Mouse (Mus musculus): ENCODE results near the gene Akap13.

Akap13 gene

GRCm38 (mm10) chr7:75568276-75568675 lies 112.9 kb downstream of the Akap13 start:
- DNase-seq: no peak

- DNase-seq: no peak
These were observed 113.5 kb downstream of the Akap13 start for GRCm38 (mm10) chr7:75568883-75569282.

DNA sequence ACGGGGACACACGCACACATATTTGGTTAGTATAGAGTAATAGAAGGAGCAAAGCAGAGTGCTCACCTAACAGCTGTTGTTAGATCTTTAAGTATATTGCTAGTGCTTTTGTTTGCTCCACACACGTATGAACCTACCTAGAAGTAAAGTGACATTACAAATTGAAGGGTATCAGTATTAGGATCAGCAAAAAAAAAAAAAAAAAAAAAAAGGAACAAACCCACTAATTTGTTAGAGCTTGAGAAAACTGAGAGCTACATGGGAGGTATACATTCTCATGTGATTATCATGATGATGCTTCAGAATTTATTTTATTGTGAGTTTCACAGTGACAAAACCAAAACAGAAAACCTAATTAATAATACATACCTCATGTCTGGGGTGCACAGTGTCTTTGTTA lies 114.9 kb downstream of the Akap13 start:
- DNase-seq: no peak

DNA sequence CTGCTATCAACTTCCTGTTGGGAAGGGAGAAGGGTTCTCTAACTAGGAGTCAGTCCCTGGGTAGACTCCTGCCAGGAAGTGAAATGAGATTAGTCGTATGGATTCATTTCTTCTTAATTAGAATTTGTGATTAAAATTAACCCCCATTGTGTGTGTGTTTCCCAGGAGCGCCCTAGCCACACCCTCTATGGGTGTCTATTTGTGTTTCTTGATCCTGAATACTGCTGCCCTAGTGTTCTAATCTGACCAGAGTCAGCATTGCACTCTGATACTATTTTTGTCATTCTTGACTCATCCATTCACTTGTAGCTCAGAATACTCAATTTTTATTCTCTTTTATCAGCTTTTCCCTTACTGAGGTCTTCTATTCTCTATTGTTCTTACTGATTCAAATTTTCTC lies 115.7 kb downstream of the Akap13 start:
- no peak for DNase-seq

GRCm38 (mm10) chr7:75572127-75572526 lies 116.8 kb downstream of the Akap13 start:
- no peak for DNase-seq

DNA sequence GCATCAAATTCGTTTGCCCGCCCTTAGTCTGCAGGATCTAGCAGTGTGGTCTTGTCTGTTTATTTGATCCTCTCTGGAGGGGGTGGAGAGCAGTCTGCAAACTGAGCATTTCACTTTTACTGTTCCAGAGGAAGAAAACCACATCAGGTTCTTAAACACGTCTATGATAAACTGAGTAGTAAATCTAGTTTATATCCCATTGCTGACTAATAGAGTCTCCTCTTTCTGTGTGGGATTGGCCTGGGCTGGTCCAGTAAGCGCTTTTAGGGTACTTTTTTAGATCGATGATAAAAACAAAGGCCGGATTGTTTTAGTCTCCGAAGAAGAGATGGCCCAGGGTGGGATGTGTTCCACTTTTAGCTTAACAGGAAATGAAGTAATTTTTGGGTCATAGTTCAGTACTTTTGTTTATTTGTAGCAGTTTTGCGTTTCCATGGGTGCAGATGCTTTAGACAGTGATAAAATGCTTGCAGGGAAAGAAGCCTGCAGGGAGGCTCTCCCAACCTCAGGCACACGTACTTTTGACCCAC lies 119.9 kb downstream of the Akap13 start:
- DNase-seq: no peak

DNA sequence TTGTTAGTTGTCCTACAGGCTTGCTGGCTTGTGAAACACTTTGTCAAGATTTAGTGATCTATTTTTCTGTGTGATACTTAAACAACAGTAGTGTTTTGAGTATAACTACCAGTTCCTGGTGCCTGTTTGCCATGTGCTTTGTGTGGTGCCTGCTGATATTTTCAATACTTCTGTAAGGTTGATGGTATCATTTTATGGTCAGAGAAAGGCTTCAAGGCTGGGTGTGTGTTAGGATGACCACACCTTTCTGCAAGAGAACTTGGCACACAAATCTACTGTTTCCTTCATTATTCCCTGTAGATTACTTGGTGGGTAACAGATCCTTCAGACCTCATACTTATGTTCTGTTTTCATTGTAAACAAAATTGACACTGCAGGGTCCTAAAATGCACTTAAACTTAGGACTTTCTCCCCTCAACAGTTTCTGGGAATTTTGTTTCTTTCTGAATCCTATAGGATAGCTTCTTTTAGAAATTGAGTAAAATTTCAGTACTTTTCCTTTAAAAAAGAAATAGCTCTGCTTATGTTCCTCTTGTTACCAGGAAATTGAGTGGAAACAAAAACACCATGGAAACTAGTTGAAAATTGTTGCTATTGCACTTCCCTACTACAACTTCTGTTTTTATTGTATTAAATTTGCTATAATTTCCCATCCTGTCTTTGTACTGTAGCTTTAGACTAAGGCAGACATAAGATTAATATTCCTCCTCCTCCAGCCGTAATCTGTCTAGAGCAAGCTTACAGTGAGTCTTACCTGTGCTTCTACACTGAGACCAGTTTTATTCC lies 120.7 kb downstream of the Akap13 start:
- DNase-seq: no peak

GRCm38 (mm10) chr7:75576851-75577250 lies 121.5 kb downstream of the Akap13 start:
- no peak for DNase-seq

GRCm38 (mm10) chr7:75577353-75577752 lies 122.0 kb downstream of the Akap13 start:
- DNase-seq: no peak

- no peak for DNase-seq
These were observed 123.3 kb downstream of the Akap13 start for GRCm38 (mm10) chr7:75578647-75579046.

DNA sequence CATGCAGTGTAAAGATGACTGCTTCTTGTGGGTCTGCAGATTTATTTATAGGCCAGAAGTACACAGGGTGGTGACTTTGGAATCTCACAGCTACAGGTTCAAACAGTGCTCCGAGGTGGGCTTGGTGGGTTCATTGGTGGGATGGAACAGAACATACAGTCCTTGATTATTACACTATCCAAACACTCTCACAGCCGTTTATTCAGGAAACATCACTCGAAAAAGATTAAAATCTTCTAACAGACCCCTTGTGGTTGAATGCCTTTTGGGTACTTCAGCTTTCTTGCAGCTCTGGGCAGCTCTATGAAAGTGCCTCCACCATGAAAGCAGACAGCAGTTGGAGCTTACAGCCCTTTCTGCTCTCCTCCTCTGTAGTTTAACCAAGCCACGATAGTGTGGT lies 126.8 kb downstream of the Akap13 start:
- DNase-seq: no peak

DNA sequence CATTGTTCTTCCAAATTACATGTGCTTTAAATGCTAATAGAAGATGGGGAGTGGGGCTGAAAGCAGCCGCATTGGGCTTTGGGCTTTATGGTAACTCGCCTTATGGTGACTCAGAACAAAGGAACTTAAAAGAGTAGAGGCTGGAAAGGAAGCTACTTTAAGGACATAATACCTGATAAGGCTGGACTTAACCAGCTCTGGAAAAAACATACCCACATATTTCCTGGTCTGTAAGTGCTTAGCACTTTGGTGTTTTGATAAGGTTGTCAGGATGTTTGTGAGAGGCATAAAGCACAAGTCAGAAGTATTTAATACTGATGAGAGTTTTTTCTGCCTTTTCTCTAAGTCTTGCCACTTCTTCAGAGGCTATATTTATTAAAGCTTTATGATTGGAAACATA lies 128.8 kb downstream of the Akap13 start:
- no peak for DNase-seq

DNA sequence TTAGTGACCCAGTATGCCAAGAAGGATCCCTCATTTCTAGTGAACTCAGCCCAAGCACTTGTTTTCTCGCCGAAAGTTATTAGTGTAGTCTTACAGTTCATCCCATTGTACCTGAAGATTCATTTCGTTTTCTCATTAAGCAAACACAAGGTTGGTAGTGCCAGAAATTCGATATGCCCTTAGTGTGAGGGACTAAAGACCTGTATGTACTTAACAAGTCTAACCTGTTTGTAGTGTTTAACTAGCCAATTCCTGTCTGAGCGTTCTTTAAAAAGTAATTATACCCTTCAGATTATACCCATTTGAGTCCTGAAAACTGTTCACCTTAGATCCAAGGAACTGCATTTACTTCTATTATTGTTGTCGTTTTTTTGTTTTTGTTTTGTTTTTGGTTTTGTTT lies 130.1 kb downstream of the Akap13 start:
- no peak for DNase-seq

DNA sequence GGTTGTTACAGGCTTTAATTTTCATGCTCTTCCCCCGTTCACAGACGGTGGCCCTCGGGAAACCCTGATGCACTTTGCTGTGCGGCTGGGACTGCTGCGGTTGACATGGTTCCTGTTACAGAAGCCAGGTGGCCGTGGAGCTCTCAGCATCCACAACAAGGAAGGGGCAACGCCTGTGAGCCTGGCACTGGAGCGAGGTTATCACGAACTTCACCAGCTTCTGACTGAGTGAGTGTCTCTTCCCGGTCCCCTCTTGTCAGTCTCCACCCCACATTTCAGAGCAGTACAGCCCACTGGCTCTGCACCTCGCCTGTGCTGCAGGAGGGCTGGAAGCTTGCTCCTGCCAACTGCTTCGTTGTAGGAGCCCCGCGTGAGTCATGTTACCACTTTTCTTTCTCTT lies 130.8 kb downstream of the Akap13 start:
- no peak for DNase-seq

GRCm38 (mm10) chr7:75587727-75588126 lies 132.4 kb downstream of the Akap13 start:
- DNase-seq: no peak

- no peak for DNase-seq
These were observed 134.1 kb downstream of the Akap13 start for GRCm38 (mm10) chr7:75589304-75589973.

- no peak for DNase-seq
These were observed 136.6 kb downstream of the Akap13 start for GRCm38 (mm10) chr7:75591961-75592360.

GRCm38 (mm10) chr7:75594801-75595200 lies 139.5 kb downstream of the Akap13 start:
- DNase-seq: no peak

- no peak for DNase-seq
These were observed 139.9 kb downstream of the Akap13 start for GRCm38 (mm10) chr7:75595268-75595667.

DNA sequence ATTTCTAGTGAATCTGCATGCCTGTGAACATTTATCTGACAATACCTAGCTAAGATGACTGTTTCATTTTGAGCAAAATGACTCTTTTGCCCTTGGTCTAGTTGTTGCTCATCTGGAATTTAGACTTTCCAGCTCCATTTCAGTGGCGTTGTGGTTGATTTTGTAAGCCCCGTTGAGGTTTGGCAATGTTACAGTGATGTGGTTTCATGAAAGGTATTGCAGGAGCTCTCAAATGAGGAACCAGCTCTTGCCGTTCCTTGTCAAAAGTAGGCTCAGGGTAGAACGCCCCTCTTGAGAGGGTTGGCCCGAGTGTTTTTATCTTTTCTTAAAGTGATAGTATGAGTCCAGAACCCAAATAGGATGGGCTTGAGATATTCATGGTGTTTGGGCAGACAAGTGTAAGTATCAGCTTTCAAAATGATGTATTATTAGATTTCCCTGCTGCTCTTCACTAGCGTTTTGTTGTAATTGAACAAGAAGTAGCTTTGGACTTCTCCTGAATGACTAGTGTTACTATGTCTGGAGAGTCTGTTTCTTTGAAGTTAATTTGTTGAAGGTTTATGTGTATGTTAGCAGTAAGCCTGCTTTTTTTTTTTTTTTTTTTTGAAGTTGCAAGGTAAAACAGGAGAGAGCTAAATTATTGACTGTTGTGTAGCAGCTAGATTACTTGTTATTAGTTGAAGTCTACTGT lies 140.9 kb downstream of the Akap13 start:
- DNase-seq: no peak

DNA sequence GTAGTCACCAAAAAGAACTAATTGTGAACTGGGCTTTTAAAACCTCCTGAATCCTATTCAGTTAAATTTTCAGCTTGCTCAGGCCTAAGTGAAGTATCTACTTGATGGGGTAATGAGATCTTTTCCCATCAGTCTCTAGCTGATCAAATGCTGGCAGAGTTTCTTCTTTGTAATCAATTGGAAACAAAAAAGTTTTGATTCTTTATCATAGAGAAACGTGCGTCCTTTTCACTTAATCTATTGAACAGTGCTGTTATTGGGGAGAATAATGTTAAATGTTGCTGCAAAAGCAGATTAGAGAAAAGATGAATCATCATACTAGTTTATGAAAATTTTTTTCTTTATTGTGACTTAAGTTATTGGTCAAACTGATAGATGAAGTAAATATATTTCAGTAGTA lies 142.5 kb downstream of the Akap13 start:
- DNase-seq: no peak

DNA sequence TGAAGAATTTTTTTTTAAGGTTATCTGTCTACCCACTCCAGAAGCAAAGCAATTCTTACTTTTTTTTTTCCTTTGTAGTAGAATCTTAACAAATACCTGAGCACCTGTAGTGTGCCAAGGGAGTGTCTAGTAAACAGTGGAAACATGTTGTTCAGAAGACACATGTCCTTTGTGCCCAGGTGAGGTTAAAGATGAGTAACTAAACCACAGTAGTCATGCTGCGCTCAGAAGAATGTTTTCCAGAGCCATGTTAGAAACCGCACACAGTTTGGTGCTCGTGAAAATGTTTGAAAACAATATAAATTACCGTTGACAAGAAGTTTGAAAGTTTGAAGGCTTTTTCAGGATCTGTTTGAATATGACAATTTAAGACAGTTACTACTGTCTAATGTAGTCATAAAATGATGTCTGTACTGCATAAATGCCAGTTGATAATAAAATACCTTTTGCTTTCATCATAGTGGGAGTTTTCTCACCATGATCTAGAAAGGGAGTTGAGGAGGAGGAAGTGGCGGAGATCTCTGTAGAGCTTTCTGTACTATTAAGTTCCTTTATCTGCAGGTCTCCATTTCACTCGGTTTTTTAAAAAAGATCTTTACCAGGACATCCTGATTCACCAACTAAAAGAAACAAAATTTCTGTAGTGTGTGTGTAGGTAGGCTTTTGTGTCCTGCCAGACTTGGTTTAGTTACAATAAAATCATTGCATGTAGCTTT lies 145.2 kb downstream of the Akap13 start:
- no peak for DNase-seq

DNA sequence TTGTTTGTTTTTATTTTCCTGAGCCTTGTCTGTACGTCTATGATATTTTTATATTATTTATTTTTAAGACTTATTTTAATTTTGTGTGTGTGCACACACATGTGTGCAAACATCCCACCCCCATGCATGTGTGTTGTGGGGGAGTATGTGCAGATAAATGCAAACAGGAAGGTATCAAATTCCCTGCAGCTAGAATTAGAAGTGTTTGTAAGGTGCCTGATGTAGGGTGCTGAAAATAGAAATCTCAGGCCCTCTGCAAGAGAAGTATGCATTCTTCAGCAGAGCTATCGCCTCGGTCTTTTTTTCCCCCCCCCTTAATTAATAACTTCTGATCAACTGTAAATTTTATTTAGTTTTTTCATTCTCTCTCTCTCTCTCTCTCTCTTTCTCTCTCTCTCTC lies 151.9 kb downstream of the Akap13 start:
- DNase-seq: no peak

All from right cerebral cortex, postnatal 25 days (tissue).